Mouse (Mus musculus) embryonic facial prominence, embryonic 10.5 days (tissue): ENCODE results near the gene Oas1f. TPM values are rescaled to one million over a fixed set of nuclear protein-coding genes. Genes with fewer than 3 reads are reported as not detected.
"Not testable (repeated sequence)": the region's sequence is repeated elsewhere in the genome, so short reads cannot be mapped to it uniquely, and the experiment has no call there.

Source experiments
- DNase-seq: peaks from one replicate; pipeline ENCODE4 v3.0.0-alpha.2; 2017; ENCODE audit warnings: low spot score
- H3K27ac ChIP-seq: fragments of 300-500 bp; sonication (generic); replicated peaks from 2 replicates; pipeline ENCODE4 v1.5.1; 2016; ENCODE audit warnings: mild to moderate bottlenecking
- H3K27me3 ChIP-seq: fragments of 300-500 bp; sonication (generic); replicated peaks from 2 replicates; pipeline ENCODE4 v1.6.1; 2016; ENCODE audit warnings: low read depth, mild to moderate bottlenecking; ENCODE audit not compliant: poor library complexity, severe bottlenecking
- H3K36me3 ChIP-seq: fragments of 300-500 bp; sonication (generic); replicated peaks from 2 replicates; pipeline ENCODE4 v1.6.1; 2016; ENCODE audit warnings: mild to moderate bottlenecking, moderate library complexity
- H3K4me1 ChIP-seq: fragments of 300-500 bp; sonication (generic); 2 replicates; pipeline ENCODE4 v1.6.1; 2016
- H3K4me3 ChIP-seq: fragments of 300-500 bp; sonication (generic); 2 replicates; pipeline ENCODE4 v1.5.1; 2016; ENCODE audit warnings: mild to moderate bottlenecking, moderate library complexity
- H3K9me3 ChIP-seq: fragments of 300-500 bp; sonication (generic); 2 replicates; pipeline ENCODE4 v1.6.1; 2016; ENCODE audit warnings: mild to moderate bottlenecking
- WGBS: fragments of 180-500 bp; shearing (Covaris S2); methylation state at CpG from one replicate; pipeline ENCODE4 v1.1.7; 2016; 5-methylcytosine and 5-hydroxymethylcytosine counted together
- microRNA-seq: library from miRNA; unstranded; fragments of <30 nt; microRNA quantifications from one replicate; pipeline ENCODE4, GENCODE M21; 2017
- polyA plus RNA-seq: library from polyadenylated mRNA; unstranded; fragments of >200 nt; fragmentation: Nextera tagmentation; extraction: Ambion mirVana; gene quantifications from 2 replicates; pipeline ENCODE4 v1.2.1, GENCODE M21; 2016

Oas1f gene
- polyA plus RNA-seq, 1 experiment from 2014 or later: not detected

- Histone ChIP-seq H3K4me3 (no peak overlapping the region), H3K27me3 (no peaks in the 10 kb centered on the region), H3K36me3 (no peaks in the 10 kb centered on the region), H3K9me3 (no peaks in the 10 kb centered on the region), H3K4me1 (no peaks in the 10 kb centered on the region), H3K27ac (no peak overlapping the region)
- no peak for DNase-seq
- 60% methylated on average over 1 of the region's 1 CpGs for WGBS
Measured at GRCm38 (mm10) chr5:120900666-120901065, 53.5 kb downstream of the Oas1f start.

- no peak for DNase-seq
- no peaks in the 10 kb centered on the region for H3K27me3 ChIP-seq
- H3K36me3 ChIP-seq: no peaks in the 10 kb centered on the region
Measured at GRCm38 (mm10) chr5:120902056-120902455, 54.9 kb downstream of the Oas1f start.

GRCm38 (mm10) chr5:120906791-120907733, 59.9 kb downstream of the Oas1f start, which contains the start of gene Oas1a:
TSS of gene Oas1a (minus strand) at chr5:120907521.
- DNase-seq: not testable (repeated sequence)

More at GRCm38 (mm10) chr5:120902056-120902455, 54.9 kb downstream of the Oas1f start:
- Histone ChIP-seq H3K4me1 (peaks cover 3% of the 10 kb centered on the region; the same call in 1 of the 2 replicates), H3K27ac (no peak overlapping the region), H3K4me3 (no peak overlapping the region), H3K9me3 (no peaks in the 10 kb centered on the region)
- WGBS: 93% methylated on average over 5 of the region's 5 CpGs

More at GRCm38 (mm10) chr5:120906791-120907733, 59.9 kb downstream of the Oas1f start, which contains the start of gene Oas1a:
- not testable (repeated sequence) for H3K27me3 ChIP-seq, H3K4me1 ChIP-seq, H3K36me3 ChIP-seq, H3K4me3 ChIP-seq, H3K27ac ChIP-seq, H3K9me3 ChIP-seq
- 34% methylated on average over 10 of the region's 12 CpGs for WGBS

Small RNAs within 50 kb of the gene (microRNA-seq; reads per million reads assigned to microRNA genes)
- not detected for gene Gm22907

Other genes starting within 250 kb of the Oas1f start
- 19.4 and 20.1 TPM in 2 replicates for gene Rita1, start 234.8 kb upstream of the Oas1f start, polyA plus RNA-seq
- gene Ddx54, start 234.6 kb upstream of the Oas1f start, polyA plus RNA-seq: 62.3 and 64.3 TPM in 2 replicates
- gene Cfap73, start 213.1 kb upstream of the Oas1f start, polyA plus RNA-seq: 0.27 TPM in 1 of 2 replicates, not detected in the other
- gene Rasal1, start 198.6 kb upstream of the Oas1f start, polyA plus RNA-seq: 0.07 and 0.14 TPM in 2 replicates
- gene Dtx1, start 135.4 kb upstream of the Oas1f start, polyA plus RNA-seq: 1.8 and 2.2 TPM in 2 replicates
- gene Oas2, start 97.5 kb upstream of the Oas1f start, polyA plus RNA-seq: 0.06 and 0.10 TPM in 2 replicates
- 0.06 TPM in 1 of 2 replicates, not detected in the other for gene Oas3, start 69.7 kb upstream of the Oas1f start, polyA plus RNA-seq
- gene Oas1e, start 51.8 kb upstream of the Oas1f start, polyA plus RNA-seq: not detected in 2 replicates
- gene Oas1c, start 34.9 kb upstream of the Oas1f start, polyA plus RNA-seq: 0.14 and 0.49 TPM in 2 replicates
- gene Oas1h, start 14.1 kb downstream of the Oas1f start, polyA plus RNA-seq: not detected in 2 replicates
- gene Oas1g, start 40.2 kb downstream of the Oas1f start, polyA plus RNA-seq: not detected in 2 replicates
- 0.30 and 0.59 TPM in 2 replicates for gene Oas1a, start 60.2 kb downstream of the Oas1f start, polyA plus RNA-seq
- not detected in 2 replicates for gene Oas1d, start 67.2 kb downstream of the Oas1f start, polyA plus RNA-seq
- 0.14 and 0.20 TPM in 2 replicates for gene Rph3a, start 162.7 kb downstream of the Oas1f start, polyA plus RNA-seq